Mouse (Mus musculus): Measurements from ENCODE around the gene Bsph2.

Bsph2 gene

GRCm38 (mm10) chr7:13570967-13571366, at the start of gene Bsph2:
Gene Bsph2 (minus strand): TSS chr7:13571067.
- no peak for DNase-seq (ENCODE audit: low spot score in 2 of 2)

- DNase-seq (ENCODE audit: low spot score in 2 of 2): no peak
These were observed 59.3 kb downstream of the Bsph2 start for GRCm38 (mm10) chr7:13511539-13511938.
